Mouse (Mus musculus): ENCODE results near the gene Zfp365.

Gene Zfp365

DNA sequence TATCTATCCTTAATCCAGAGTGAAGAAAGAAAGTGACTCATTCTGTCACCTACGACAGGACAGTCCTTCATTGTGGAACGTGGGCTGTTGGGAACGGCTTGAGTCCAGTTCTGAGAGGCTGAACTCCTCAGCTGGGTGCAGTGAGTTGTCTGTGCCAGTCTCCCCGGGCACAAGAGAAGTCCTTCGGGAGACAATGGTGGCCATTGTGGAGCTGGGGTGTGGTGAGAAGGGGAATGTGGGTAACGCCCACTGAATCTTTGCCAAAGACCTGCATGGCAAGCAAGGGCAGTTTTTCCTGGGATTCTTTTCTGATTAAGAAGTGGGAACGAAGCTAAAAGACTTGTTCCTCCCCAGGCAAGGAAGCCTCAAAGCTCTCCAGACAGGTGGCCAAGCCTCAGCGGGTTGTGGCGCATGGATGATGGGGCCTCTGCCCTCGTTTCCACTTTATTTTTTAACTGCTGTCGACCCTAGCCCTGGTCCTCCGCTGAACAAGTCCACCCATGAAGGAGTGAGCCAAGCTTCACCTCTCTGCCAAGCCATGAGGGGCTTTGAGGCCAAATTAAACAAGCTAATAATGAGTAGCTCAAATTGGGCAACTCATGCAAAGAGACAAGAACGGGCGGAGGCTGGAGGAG is 66.3 kb downstream of the Zfp365 start:
- no peak for DNase-seq (ENCODE audit: low read depth, low spot score)

DNA sequence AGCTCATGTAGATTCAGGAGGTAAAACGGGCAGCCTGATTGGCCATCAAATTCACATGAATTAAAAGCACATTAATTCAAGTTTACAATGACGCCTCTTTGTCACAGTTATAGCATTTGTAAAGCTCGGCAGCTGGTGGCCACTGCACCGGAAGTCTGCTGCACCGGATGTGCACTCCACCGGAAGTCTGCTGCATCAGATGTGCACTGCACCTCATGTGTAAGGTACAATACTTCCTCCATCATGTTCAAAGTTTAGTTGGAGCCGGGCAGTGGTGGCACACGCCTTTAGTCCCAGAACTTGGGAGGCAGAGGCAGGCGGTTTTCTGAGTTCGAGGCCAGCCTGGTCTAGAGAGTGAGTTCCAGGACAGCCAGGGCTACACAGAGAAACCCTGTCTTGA is 70.9 kb downstream of the Zfp365 start:
- DNase-seq (ENCODE audit: low read depth, low spot score): no peak

DNA sequence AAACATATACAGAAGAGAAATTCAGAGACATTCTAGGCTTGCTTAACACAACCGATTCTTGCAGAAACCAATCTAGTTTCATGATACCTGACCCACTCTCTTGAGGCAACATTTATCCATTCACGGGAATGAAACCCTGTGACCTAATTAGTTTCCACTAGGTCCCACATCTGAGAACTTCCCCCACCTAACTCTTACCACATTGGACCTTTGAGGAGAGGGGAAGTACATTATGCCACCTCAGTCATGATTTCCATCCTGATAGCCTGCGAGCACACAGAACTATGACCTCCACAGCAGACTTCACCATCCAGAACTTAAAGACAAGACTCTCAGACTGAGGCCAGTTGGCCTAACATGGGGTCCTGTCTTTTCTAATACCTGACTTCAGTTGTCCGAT is 71.7 kb downstream of the Zfp365 start:
- DNase-seq (ENCODE audit: low read depth, low spot score): no peak

DNA sequence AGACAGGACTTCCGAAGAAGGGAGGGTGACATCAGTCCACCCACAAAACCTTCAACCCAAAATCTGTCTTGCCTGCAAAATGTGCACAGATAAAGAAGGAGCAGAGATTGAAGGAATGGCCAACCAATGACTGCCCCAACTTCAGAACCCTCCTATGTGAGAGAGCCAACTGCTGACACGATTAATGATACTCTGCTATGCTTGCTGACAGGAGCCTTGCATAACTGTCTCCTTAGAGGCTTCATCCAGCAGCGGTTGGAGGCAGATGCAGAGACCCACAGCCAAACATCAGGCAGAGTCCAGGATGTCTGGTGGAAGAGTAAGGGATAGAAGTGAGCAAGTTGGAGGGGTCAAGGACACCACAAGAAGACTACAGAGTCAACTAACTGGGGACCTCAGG is 73.3 kb downstream of the Zfp365 start:
- DNase-seq (ENCODE audit: low read depth, low spot score): no peak

DNA sequence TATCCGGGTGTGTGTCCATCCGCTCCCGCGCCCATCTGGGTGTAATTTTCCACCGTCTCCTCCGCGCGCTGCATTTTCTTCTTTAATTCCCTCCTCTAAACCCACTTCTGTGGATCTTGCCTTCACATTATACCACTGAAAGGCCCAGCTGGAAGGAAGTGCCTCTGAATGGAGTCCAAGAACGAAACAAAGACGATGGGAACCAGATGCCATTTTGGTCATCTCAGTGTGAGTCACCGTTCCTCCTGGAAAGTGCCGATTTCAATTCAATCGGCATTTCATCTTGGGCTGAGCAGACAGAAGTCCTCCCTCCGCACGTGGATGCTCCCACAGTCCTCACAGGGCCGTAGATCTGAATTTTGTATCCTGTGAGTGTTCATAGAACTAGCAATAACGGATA is 76.0 kb downstream of the Zfp365 start:
- DNase-seq (ENCODE audit: low read depth, low spot score): no peak

Measured in retina, adult 2 months (tissue).